Mouse (Mus musculus) ES-Bruce4 (cell line): ENCODE results near the gene Pofut2.

Experiments used
- CTCF ChIP-seq: IDR thresholded peaks from one replicate; pipeline ENCODE4 v1.8.1; 2011; ENCODE audit warnings: low read depth, low read length
- POLR2A ChIP-seq: IDR thresholded peaks from one replicate; pipeline ENCODE4 v1.8.1; 2011; ENCODE audit warnings: low read length; ENCODE audit not compliant: insufficient read depth

DNA sequence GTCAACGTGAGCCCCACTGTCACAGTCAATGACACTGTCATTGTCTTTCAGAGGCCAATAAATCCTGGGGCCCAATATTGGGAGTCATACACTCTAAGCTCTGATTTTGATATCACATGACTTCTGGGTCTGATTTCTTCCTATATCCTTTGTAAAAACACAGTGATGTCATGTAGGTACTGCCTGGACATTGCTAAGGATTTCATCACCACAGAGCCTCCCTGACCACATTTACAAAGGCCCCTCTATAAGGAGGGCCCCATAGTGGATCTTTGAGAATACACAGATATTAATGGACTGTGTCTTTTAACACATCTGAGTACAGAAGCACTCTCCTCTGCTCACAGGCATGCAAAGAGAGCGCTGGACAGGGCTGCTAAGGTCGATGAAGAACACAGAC is 16.6 kb upstream of the Pofut2 start:
- TF ChIP-seq POLR2A (no peak), CTCF (no peak)
